Mouse (Mus musculus) erythroblast, adult 5-6 weeks (primary cell): ENCODE data around the gene Bard1. TPM values are rescaled to one million over a fixed set of nuclear protein-coding genes. Genes with fewer than 3 reads are reported as not detected.

Experiments
- ATAC-seq: replicated peaks from 2 replicates; pipeline ENCODE4 v1.8.0; 2016; ENCODE audit warnings: moderate number of reproducible peaks, mild to moderate bottlenecking, moderate TSS enrichment, inconsistent platforms; ENCODE audit not compliant: poor library complexity, low FRiP score, severe bottlenecking
- total RNA-seq, 2 experiments: library from RNA; stranded (forward) in 1 of 2; stranded (reverse) in 1 of 2; fragments of 150-400 nt in 1 of 2; fragments of 200-764, 138-1000 nt in 1 of 2; gene quantifications; 2 replicates each; pipeline versions ENCODE4 v1.2.3 to v1.2.4; 2015 to 2017; ENCODE audit warnings: low replicate concordance in 2 of 2

The Bard1 gene
- total RNA-seq, 2 experiments from 2014 or later: 10.9 to 16.1 TPM

GRCm38 (mm10) chr1:71056143-71056542 lies 46.8 kb downstream of the Bard1 start:
- ATAC-seq: no peak

- no peak for ATAC-seq
Observed at GRCm38 (mm10) chr1:71055454-71055853, 47.5 kb downstream of the Bard1 start.

DNA sequence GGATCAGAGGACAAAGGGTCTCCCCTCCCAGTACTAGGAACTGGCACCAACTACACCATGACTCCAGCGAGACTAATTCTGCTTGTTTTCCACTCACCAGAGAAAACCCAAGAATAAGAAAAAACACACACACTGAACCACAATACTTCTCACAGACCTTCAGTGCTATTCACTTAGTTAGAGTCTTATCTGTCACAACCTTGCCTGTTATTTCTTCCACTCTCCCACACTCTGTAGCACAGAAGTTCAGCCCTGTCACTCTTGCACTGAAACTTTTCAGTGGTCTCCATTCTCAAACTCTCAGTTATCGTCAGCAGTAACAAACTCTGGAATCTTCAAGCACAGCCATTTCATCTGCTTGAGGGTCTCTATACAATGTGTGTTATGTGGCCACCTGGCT lies 50.2 kb downstream of the Bard1 start:
- ATAC-seq: no peak

- ATAC-seq: no peak
Observed at GRCm38 (mm10) chr1:71052252-71052651, 50.7 kb downstream of the Bard1 start.

- no peak for ATAC-seq
Observed at GRCm38 (mm10) chr1:71045141-71045540, 57.8 kb downstream of the Bard1 start.

DNA sequence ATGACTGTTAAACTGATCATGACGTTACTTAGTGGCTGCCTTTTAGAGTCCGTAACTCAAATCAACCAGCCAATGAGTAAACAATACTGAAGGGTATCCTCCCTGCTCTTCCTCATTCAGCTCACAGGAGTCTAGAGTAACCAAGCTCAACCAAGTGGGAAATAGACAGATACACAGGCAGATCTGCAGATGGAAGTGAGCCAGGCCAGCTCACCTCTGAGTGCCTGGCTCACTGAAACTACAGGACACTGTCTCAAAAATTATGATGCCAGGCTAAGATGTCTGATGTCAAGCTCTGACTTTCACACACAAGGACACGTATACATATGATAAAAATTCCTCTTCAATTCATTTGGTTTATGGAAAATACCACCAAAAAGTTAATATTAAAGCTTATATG lies 59.0 kb downstream of the Bard1 start:
- ATAC-seq: no peak

GRCm38 (mm10) chr1:71036999-71037398 lies 65.9 kb downstream of the Bard1 start:
- ATAC-seq: peak; percentile 75

GRCm38 (mm10) chr1:71035565-71035964 lies 67.4 kb downstream of the Bard1 start:
- ATAC-seq: no peak

- ATAC-seq: no peak
Observed at GRCm38 (mm10) chr1:71022766-71023165, 80.2 kb downstream of the Bard1 start.

GRCm38 (mm10) chr1:71014345-71014744 lies 88.6 kb downstream of the Bard1 start:
- ATAC-seq: no peak

GRCm38 (mm10) chr1:71005998-71006397 lies 96.9 kb downstream of the Bard1 start:
- ATAC-seq: no peak

DNA sequence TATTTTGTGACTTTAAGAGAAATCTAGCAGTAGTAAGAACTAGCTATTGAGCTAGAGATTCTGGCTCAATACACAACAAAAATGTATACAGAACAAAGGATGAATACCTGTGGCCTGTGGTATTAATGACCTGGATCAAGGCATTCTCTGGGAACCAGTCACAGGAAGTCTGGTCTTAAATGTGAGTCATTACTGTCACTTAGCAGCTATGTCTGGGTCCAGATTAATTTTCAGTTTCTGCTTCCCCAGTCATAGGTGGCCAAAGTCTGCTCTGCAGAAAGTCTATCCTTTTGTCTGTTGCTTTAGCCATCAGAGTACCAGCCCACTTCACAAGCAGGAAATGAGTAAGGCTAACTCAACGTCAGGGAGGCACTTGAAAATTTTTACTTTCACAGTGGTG lies 98.8 kb downstream of the Bard1 start:
- ATAC-seq: no peak

GRCm38 (mm10) chr1:71003741-71004140 lies 99.2 kb downstream of the Bard1 start:
- ATAC-seq: no peak

DNA sequence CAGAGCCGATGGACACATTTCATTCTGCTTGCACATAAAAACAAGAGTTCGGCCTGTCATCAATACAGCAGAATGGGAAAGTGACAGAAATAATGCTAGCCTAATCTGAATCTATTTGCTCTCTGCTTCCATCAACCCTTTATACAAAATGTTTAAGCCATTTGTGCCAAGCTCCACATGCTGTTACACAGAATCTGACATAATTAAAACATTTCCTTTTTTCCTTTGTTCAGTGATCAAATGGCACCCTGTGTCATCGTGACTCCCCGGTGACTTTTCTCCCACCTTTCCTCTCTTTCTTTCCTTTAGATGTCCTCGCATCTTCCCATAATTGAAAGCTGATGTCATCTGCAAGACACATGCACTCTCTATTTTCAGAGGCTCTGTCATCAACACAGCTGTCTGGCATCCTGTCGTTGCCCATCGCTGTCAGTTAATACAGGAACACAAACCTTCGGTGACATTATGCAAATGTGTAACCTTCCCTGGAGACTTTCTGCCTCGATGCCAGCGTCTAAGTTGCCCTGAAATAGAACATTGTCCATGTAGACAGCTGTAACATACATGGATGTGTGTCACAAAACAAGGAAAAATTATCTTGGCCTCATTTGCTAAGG lies 105.5 kb downstream of the Bard1 start:
- no peak for ATAC-seq

DNA sequence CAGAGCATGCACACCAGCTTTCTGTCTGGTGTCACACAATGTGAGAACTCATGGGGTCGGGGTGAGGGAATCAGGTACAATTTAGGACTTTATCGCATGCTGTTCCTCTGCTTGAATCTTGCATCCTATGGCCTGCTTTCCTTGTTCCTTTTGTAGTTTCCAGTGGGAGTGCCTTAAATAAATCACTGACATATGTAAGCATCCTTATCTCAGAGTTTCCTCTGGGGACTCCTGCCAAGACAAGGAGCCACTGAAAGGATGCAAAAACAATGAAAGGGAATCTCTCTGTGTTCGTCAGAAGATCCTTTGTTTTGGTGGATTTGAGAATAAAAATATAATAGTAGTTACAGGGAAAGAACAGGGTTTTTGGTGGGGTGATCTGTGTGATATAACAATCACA lies 106.2 kb downstream of the Bard1 start:
- ATAC-seq: no peak
